Mouse (Mus musculus) heart, postnatal 0 days (tissue): ENCODE data around the gene Krt86. TPM values are rescaled to one million over a fixed set of nuclear protein-coding genes. Genes with fewer than 3 reads are reported as not detected.

Experiments used
- ATAC-seq: fragments of 200-750 bp; cut with Nextera tagmentation; 2 replicates; pipeline ENCODE4 v1.8.0; 2017; ENCODE audit warnings: low read depth, moderate number of reproducible peaks, moderate library complexity; ENCODE audit not compliant: insufficient read depth
- DNase-seq: peaks from one replicate; pipeline ENCODE4 v3.0.0-alpha.2; 2016; ENCODE audit warnings: low spot score
- H3K27ac ChIP-seq: fragments of 300-500 bp; sonication (generic); 2 replicates; pipeline ENCODE4 v1.5.1; 2014; ENCODE audit warnings: low read depth, mild to moderate bottlenecking
- H3K27me3 ChIP-seq: fragments of 300-500 bp; sonication (generic); 2 replicates; pipeline ENCODE4 v1.6.1; 2014; ENCODE audit warnings: low read length, mixed read lengths; ENCODE audit not compliant: control insufficient read depth, insufficient read depth
- H3K36me3 ChIP-seq: fragments of 300-500 bp; sonication (generic); replicated peaks from 2 replicates; pipeline ENCODE4 v1.6.1; 2014; ENCODE audit warnings: low read length, mixed read lengths; ENCODE audit not compliant: control insufficient read depth, insufficient read depth
- H3K4me1 ChIP-seq: fragments of 300-500 bp; sonication (generic); 2 replicates; pipeline ENCODE4 v1.6.1; 2014; ENCODE audit warnings: antibody characterized with exemption; ENCODE audit not compliant: control insufficient read depth, insufficient read depth
- H3K4me2 ChIP-seq: fragments of 300-500 bp; sonication (generic); 2 replicates; pipeline ENCODE4 v1.6.1; 2014; ENCODE audit warnings: low read depth, mild to moderate bottlenecking, low read length, moderate library complexity
- H3K4me3 ChIP-seq: fragments of 300-500 bp; sonication (generic); 2 replicates; pipeline ENCODE4 v1.5.1; 2014; ENCODE audit warnings: low read depth, low read length
- H3K9ac ChIP-seq: fragments of 300-500 bp; sonication (generic); replicated peaks from 2 replicates; pipeline ENCODE4 v1.6.1; 2014; ENCODE audit warnings: low read depth, low read length, mixed read lengths
- H3K9me3 ChIP-seq: fragments of 300-500 bp; sonication (generic); replicated peaks from 2 replicates; pipeline ENCODE4 v1.6.1; 2016; ENCODE audit warnings: low read length; ENCODE audit not compliant: control insufficient read depth
- CTCF ChIP-seq: IDR thresholded peaks from 2 replicates; pipeline ENCODE4 v1.5.1; 2016; ENCODE audit warnings: antibody characterized with exemption, control low read depth, low read depth
- EP300 ChIP-seq: IDR thresholded peaks from 2 replicates; pipeline ENCODE4 v1.6.1; 2016; ENCODE audit warnings: antibody characterized with exemption, low read depth
- WGBS: fragments of 180-500 bp; shearing (Covaris S2); extraction: QIAGEN DNeasy Blood & Tissue Kit; methylation state at CpG from one replicate; pipeline ENCODE4 v1.1.7; 2014; 5-methylcytosine and 5-hydroxymethylcytosine counted together
- polyA plus RNA-seq: library from polyadenylated mRNA; unstranded; fragments of >200 nt; fragmentation: Nextera tagmentation; extraction: Ambion mirVana; gene quantifications from 2 replicates; pipeline ENCODE4 v1.2.1, GENCODE M21; 2015
- total RNA-seq: library from RNA; depleted of rRNA; stranded (reverse); fragments of >200 nt; gene quantifications from 2 replicates; pipeline ENCODE4 v1.2.3, GENCODE M21; 2014; ENCODE audit warnings: low replicate concordance

Krt86 gene
- total and polyA plus RNA-seq, 2 experiments from 2014 or later, result not detected

DNA sequence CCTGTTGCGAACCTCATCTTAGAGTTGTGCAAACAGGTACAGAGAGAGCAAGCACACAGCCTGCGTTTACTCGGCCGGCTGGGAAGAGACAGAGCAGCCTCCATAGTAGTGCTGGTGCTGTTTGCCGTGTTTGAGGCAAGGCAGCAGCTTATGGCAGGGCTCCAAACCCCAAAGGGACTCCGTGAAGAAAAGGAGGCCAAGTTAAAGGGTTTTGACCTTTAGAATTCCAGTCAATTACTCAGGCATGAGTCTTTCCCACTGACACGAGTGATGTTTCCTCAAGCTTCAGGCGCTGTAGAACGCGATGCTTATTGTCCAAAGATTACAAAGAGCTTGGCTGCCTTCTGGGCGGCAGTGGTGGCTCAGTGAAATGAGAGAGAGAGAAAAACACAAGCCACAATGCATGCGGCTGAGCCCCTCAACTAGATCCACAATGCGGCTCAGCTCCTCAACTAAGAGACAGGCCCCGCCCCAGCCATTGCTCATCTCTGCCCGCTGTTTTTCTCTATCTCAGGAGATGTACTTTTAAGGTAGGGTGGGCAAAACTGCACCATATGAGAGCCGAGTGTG lies 14.8 kb upstream of the Krt86 start:
- H3K9me3 ChIP-seq, result peaks cover 5% of the 10 kb centered on the region; the same call in 1 of the 2 replicates
- WGBS, result 60% methylated on average over 16 of the region's 16 CpGs
- no peak for DNase-seq
- H3K4me2 ChIP-seq, result no peak overlapping the region
- H3K27ac ChIP-seq, result no peak overlapping the region
- TF ChIP-seq CTCF (no peak), EP300 (no peak)
- no peaks in the 10 kb centered on the region for H3K36me3 ChIP-seq
- H3K27me3 ChIP-seq, result no peaks in the 10 kb centered on the region
- ATAC-seq, result no peak
- no peak overlapping the region for H3K4me3 ChIP-seq
- H3K9ac ChIP-seq, result no peak overlapping the region
- no peaks in the 10 kb centered on the region for H3K4me1 ChIP-seq

- no peaks in the 10 kb centered on the region for H3K4me1 ChIP-seq
- ATAC-seq, result no peak
- H3K4me3 ChIP-seq, result no peak overlapping the region
- peaks cover 5% of the 10 kb centered on the region; the same call in 1 of the 2 replicates for H3K9me3 ChIP-seq
- WGBS, result 78% methylated on average over 14 of the region's 14 CpGs
- H3K27me3 ChIP-seq, result no peaks in the 10 kb centered on the region
- no peaks in the 10 kb centered on the region for H3K36me3 ChIP-seq
- no peak overlapping the region for H3K9ac ChIP-seq
- H3K4me2 ChIP-seq, result no peak overlapping the region
- DNase-seq, result no peak
- TF ChIP-seq CTCF (no peak), EP300 (no peak)
- H3K27ac ChIP-seq, result no peak overlapping the region
Observed at GRCm38 (mm10) chr15:101459283-101459682, 14.0 kb upstream of the Krt86 start.

DNA sequence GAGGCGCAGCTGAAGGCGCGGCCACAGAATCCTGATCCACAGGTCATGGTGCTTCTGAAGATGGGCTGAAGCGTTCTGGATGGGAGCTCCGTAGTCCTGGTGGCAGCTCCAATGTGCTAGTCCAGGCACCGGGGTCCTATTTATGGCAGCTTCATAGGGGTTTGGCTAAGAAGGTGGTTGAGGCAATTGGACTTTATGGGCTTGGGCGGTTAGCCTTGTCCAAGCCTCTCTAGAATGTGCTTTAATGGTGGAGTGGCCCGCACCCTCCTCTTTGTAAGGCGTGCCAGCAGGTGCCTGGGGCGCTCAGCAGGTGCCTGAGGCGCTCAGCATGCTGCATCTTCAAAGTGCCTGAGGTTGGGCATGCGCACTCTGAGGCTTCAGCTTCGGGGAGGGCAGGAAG lies 9.6 kb upstream of the Krt86 start, which contains the start of gene Krt81:
TSS of gene Krt81 (minus strand) at position 101 of the 400 bp plus-strand sequence.
- ATAC-seq, result no peak
- H3K9me3 ChIP-seq, result no peaks in the 10 kb centered on the region
- H3K27me3 ChIP-seq, result no peaks in the 10 kb centered on the region
- no peaks in the 10 kb centered on the region for H3K36me3 ChIP-seq
- H3K4me1 ChIP-seq, result no peaks in the 10 kb centered on the region
- H3K4me2 ChIP-seq, result no peak within 1 kb of the TSS
- no peak within 1 kb of the TSS for H3K9ac ChIP-seq
- no peak for DNase-seq
- no peak for TF ChIP-seq CTCF
- H3K27ac ChIP-seq, result no peak within 1 kb of the TSS
- H3K4me3 ChIP-seq, result no peak within 1 kb of the TSS
- 71% methylated on average over 13 of the region's 13 CpGs for WGBS

- H3K4me1 ChIP-seq, result no peaks in the 10 kb centered on the region
- H3K27ac ChIP-seq, result no peak overlapping the region
- H3K4me2 ChIP-seq, result no peak overlapping the region
- ATAC-seq, result no peak
- no peak for DNase-seq
- 66% methylated on average over 4 of the region's 4 CpGs for WGBS
- H3K36me3 ChIP-seq, result no peaks in the 10 kb centered on the region
- H3K9me3 ChIP-seq, result no peaks in the 10 kb centered on the region
- no peaks in the 10 kb centered on the region for H3K27me3 ChIP-seq
- TF ChIP-seq EP300, result no peak
- TF ChIP-seq CTCF, result no peak
- no peak overlapping the region for H3K9ac ChIP-seq
- H3K4me3 ChIP-seq, result no peak overlapping the region
Observed at GRCm38 (mm10) chr15:101469093-101469492, 4.2 kb upstream of the Krt86 start.

DNA sequence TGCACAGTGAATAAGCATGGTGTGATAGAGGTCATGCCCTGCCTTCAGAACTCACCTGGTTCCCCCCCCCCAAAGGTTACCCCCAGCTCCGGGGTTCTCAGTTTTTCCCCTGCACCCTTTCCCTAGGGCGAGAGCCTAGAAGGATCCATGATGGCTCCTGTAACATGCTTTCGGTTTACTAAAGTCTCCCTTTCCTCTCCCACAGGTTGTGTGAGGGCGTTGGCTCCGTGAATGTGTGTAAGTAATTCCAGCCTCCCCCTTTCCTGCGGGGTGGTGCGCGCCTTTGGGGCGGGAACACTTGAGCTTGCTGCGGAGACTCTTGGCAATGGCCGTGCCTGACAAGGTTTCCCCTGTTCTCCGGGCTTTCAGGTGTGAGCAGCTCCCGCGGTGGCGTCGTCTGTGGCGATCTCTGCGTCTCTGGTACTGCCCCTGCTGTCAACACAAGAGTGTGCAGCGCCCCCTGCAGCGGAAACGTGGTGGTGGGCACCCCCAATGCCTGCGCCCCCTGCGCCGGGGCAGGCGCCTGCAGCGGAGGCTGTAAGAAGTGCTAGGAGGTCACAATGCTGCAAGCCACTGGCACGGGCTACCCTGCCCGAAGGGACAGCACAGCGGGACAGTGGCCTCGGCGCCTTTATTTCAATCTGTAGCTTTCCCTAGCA lies 5.9 kb downstream of the Krt86 start:
- no peaks in the 10 kb centered on the region for H3K4me1 ChIP-seq
- DNase-seq, result no peak
- H3K27me3 ChIP-seq, result peaks cover 11% of the 10 kb centered on the region
- no peak overlapping the region for H3K9ac ChIP-seq
- 8% methylated on average over 31 of the region's 31 CpGs for WGBS
- peak overlapping the region; percentile 25 for H3K4me3 ChIP-seq
- no peak overlapping the region for H3K27ac ChIP-seq
- H3K4me2 ChIP-seq, result peak overlapping the region; percentile 50
- no peaks in the 10 kb centered on the region for H3K9me3 ChIP-seq
- no peaks in the 10 kb centered on the region for H3K36me3 ChIP-seq
- ATAC-seq, result no peak
- TF ChIP-seq CTCF (peak; percentile 25), EP300 (no peak)
